ENCODE assay signal across 10 mouse cellular contexts in genomic region chr11:117256088-117256487, GRCm38 (mm10). TPM values are rescaled to one million over a fixed set of nuclear protein-coding genes. Genes with fewer than 3 reads are reported as not detected.
A peak's percentile ranks its signal among the peaks of the same experiment; 100 is the strongest.
DNase-seq lines count a peak whose midpoint lies in the region; ATAC-seq lines count a peak whose summit lies in the region.
"Had no signal": no experiment of that assay in that cellular context is flagged by ENCODE, and none has a peak within 500 bp of the region (broad histone marks: within the 10 kb centered on the region; RNA-seq: fewer than 3 reads in every experiment).

No protein-coding gene starts in this region.

- WGBS in lung, embryonic 16.5 days: 62% methylated on average over 9 of the region's 9 CpGs
- 46% methylated on average over 9 of the region's 9 CpGs for WGBS in forebrain, embryonic 15.5 days

- H3K4me3 ChIP-seq in lung, embryonic 16.5 days (ENCODE audit: low read length): no peak overlapping the region
- H3K4me3 ChIP-seq in brown adipose tissue, adult 24 weeks (ENCODE audit: insufficient read depth, low read depth, low read length): no peak overlapping the region
- H3K4me3 ChIP-seq in forebrain, embryonic 15.5 days: no peak overlapping the region
- H3K4me3 ChIP-seq: midbrain, embryonic 15.5 days had no signal

- peaks cover 3% of the 10 kb centered on the region; the same call in 1 of the 2 replicates for H3K36me3 ChIP-seq in lung, embryonic 16.5 days (ENCODE audit: control insufficient read depth, insufficient read depth, low read length)
- no peaks in the 10 kb centered on the region for H3K36me3 ChIP-seq in forebrain, embryonic 15.5 days
- H3K36me3 ChIP-seq: midbrain, embryonic 15.5 days had no signal

- H3K27ac ChIP-seq in lung, embryonic 16.5 days (ENCODE audit: low read length): no peak overlapping the region
- peak overlapping the region; percentile 46 for H3K27ac ChIP-seq in brown adipose tissue, adult 24 weeks (replicated peaks; ENCODE audit: low read depth, low read length)
- H3K27ac ChIP-seq in forebrain, embryonic 15.5 days (replicated peaks): no peak overlapping the region
- H3K27ac ChIP-seq: midbrain, embryonic 15.5 days had no signal

- peak; percentile 59 for DNase-seq in gastrocnemius, postnatal 10 days
- no peak for DNase-seq in gastrocnemius, postnatal 4 days (ENCODE audit: low spot score in 2 of 2)
- DNase-seq in lung, postnatal 14 days: no peak
- peak; percentile 38 to 51 for DNase-seq in layer of hippocampus, postnatal 10 days (ENCODE audit: low spot score in 2 of 2)
- no peak for DNase-seq in liver
- DNase-seq: right cerebral cortex, postnatal 14 days had no signal

- no peak overlapping the region for H3K4me2 ChIP-seq in lung, embryonic 16.5 days (ENCODE audit: low read depth, low read length)
- no peak overlapping the region for H3K4me2 ChIP-seq in forebrain, embryonic 15.5 days (replicated peaks)
- H3K4me2 ChIP-seq: midbrain, embryonic 15.5 days had no signal

- 0 out of 2 replicates have a peak overlapping the region, but pooled peaks have one; percentile 16 for H3K9ac ChIP-seq in lung, embryonic 16.5 days (ENCODE audit: low read length)
- H3K9ac ChIP-seq in forebrain, embryonic 15.5 days (replicated peaks): no peak overlapping the region
- H3K9ac ChIP-seq: midbrain, embryonic 15.5 days had no signal

- H3K9me3 ChIP-seq in lung, embryonic 16.5 days (ENCODE audit: control insufficient read depth, low read length): no peaks in the 10 kb centered on the region
- no peaks in the 10 kb centered on the region for H3K9me3 ChIP-seq in forebrain, embryonic 15.5 days
- H3K9me3 ChIP-seq: midbrain, embryonic 15.5 days had no signal

- H3K4me1 ChIP-seq in lung, embryonic 16.5 days (replicated peaks; ENCODE audit: control insufficient read depth, insufficient read depth, low read length): peaks cover 26% of the 10 kb centered on the region
- peaks cover 35% of the 10 kb centered on the region for H3K4me1 ChIP-seq in brown adipose tissue, adult 24 weeks (ENCODE audit: control insufficient read depth, insufficient read depth, insufficient read length, low read length)
- H3K4me1 ChIP-seq in forebrain, embryonic 15.5 days: peaks cover 6% of the 10 kb centered on the region

- H3K27me3 ChIP-seq in lung, embryonic 16.5 days (ENCODE audit: control insufficient read depth, insufficient read depth, low read depth, low read length): no peaks in the 10 kb centered on the region
- no peaks in the 10 kb centered on the region for H3K27me3 ChIP-seq in forebrain, embryonic 15.5 days
- H3K27me3 ChIP-seq: midbrain, embryonic 15.5 days had no signal

- ATAC-seq in lung, embryonic 16.5 days (ENCODE audit: low read depth): 0 out of 2 replicates have a peak, but pooled peaks have one; percentile 16
- no peak for ATAC-seq in forebrain, embryonic 15.5 days (replicated peaks)
- ATAC-seq: midbrain, embryonic 15.5 days had no signal

RNA-seq across cellular contexts. Expression of gene Sept9, which starts 56.6 kb away (rescaled TPM):
- 10 to 100 TPM; 40.1 to 51.9 TPM for total RNA-seq in gastrocnemius, postnatal 10 days (2021)
- 10 to 100 TPM; 75.1 to 78.9 TPM for total RNA-seq in gastrocnemius, postnatal 4 days (2021)
- polyA plus RNA-seq in lung, embryonic 16.5 days (2015; fragmentation: Nextera tagmentation; extraction: Ambion mirVana): 128 and 139 TPM in 2 replicates
- 65.5 and 118 TPM in 2 replicates for polyA plus RNA-seq in brown adipose tissue, adult 24 weeks (2012; ENCODE audit: insufficient read depth, insufficient read length, missing spikeins)
- total RNA-seq in layer of hippocampus, postnatal 10 days (2021): 10 to 100 TPM; 79.5 to 90.0 TPM
- polyA plus RNA-seq in forebrain, embryonic 15.5 days (2015; fragmentation: Nextera tagmentation; extraction: Ambion mirVana): 126 and 128 TPM in 2 replicates

Comparison
In these comparisons a context has a peak if more than half of its experiments do, and no peak if none do; other contexts are left out.
1. DNase-seq: peak in gastrocnemius, postnatal 10 days (single experiment) and layer of hippocampus, postnatal 10 days (2 of 2); none in gastrocnemius, postnatal 4 days (0 of 2), lung, postnatal 14 days (single experiment) and liver (single experiment).